Mouse (Mus musculus) brain, adult 2 months (tissue): ENCODE data around the gene Fam117b.
A peak's percentile ranks its signal among the peaks of the same experiment; 100 is the strongest.

ENCODE experiments used
- DNase-seq: peaks from one replicate; pipeline ENCODE4 v3.0.0; 2011; ENCODE audit warnings: low read depth, low spot score

Gene Fam117b

DNA sequence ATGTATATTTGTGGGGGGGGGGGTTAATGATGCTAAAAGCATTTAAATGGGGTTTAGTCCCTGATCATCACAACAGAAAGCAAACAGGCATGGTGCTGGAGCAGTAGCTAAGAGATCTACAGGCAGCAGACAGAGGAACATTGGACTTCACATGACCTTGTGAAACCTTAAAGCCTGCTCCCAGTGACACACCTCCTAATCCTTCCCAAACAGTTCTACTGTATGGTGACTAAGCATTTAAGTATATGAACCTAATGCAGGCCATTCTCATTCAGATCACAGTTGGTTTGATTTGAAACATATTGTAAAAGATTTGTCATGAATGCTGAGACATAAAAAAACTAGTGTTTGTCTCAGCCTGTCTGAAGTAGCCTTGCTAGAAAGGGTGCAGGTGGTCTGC is 73.8 kb downstream of the Fam117b start:
- DNase-seq: no peak

GRCm38 (mm10) chr1:59987399-59988040 is 74.7 kb downstream of the Fam117b start:
- peak; percentile 90 for DNase-seq

DNA sequence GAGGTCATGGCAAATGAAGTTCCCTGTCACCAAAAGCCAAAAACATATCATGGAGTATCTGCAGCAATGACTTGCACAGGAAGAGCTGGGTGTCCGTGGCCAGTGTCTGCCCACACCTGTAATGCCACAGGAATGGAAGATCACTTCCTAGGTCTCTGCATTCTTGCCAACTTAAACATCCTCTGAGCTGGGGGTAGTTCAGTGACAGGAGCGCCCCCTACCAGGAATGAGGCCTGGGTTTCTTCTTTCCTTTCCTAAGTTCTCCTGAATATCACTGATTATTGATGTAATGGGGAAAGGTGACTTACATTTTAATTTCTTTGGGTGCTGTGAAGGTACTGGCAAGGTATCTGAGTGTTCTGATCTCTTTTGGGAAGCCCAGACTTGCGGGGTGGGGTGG is 82.8 kb downstream of the Fam117b start:
- no peak for DNase-seq

GRCm38 (mm10) chr1:59997352-59997751 is 84.5 kb downstream of the Fam117b start:
- DNase-seq: no peak

GRCm38 (mm10) chr1:60000319-60000718 is 87.5 kb downstream of the Fam117b start:
- DNase-seq: peak; percentile 64

- DNase-seq: no peak
These were observed 94.5 kb downstream of the Fam117b start for GRCm38 (mm10) chr1:60007337-60007736.

DNA sequence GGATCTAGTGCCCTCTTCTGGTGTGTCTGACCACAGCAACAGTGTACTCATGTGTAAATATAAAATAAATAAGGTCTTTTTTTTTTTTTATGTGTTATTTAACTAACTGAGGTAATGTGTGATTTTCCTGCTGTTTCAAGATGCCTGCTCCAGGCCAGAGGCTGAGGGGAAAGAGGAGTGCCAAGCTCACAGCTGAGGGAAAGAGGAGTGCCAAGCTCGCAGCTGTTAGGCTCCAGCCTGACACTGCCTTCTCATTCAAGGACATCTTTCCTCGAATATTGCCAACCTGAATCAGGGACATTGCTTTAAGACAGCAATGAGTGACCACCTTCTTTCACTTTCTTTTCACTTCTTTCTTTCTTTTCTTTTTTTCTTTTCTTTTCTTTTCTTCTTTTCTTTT is 95.9 kb downstream of the Fam117b start:
- DNase-seq: no peak

DNA sequence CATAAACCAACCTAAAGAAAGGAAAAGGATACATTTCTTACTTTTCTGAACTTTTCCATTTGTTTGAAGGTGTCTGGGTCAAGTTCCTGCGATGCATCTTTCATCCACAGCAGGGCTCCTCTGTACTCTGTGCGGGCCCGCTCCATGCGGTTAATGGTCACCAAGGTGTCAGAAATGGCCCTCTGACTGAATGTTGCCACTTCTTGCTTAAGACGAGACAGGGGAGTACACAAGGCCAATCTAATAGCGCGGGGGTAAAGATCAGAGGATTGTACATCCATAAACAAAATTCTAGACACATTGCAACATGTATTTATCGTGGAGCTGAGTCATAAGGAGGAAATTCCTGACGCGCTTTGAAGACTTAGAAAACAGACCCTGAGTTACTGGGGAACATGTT is 101.0 kb downstream of the Fam117b start:
- DNase-seq: no peak

GRCm38 (mm10) chr1:60015511-60015910 is 102.7 kb downstream of the Fam117b start:
- no peak for DNase-seq

GRCm38 (mm10) chr1:60016136-60016611 is 103.4 kb downstream of the Fam117b start:
- DNase-seq: no peak

DNA sequence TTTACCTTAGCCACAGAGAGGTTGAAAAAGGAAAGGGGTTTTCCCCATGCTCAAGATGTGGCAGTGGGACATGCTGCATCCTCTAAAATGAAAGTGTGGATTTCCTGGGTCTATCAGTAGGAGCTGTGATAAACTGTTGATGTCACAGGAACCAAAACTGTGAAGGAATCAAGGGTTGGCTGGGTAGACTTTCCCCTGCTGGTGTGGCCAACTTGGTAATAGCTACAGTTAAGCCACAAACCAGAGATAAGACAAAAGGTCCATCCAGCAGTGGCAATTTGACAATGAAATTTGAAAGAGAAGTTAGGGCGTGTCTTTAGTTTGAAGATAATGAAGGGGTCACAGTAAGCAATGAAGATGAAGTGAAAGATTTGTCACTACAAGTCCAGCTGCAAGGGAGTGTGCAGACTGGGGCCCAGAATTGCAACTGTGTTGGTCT is 104.2 kb downstream of the Fam117b start:
- no peak for DNase-seq
